In genomic region chr10:95414316-95415158, GRCm38 (mm10) we compare ENCODE assay signal across 9 mouse cellular contexts. TPM values are rescaled to one million over a fixed set of nuclear protein-coding genes. Genes with fewer than 3 reads are reported as not detected.
DNase-seq lines count a peak whose midpoint lies in the region; ATAC-seq and TF ChIP-seq lines count a peak whose summit lies in the region.
"Had no signal": no experiment of that assay in that cellular context is flagged by ENCODE, and none has a peak within 500 bp of the region (broad histone marks: within the 10 kb centered on the region; RNA-seq: fewer than 3 reads in every experiment).

No protein-coding gene starts in this region.

- DNase-seq in ovary, postnatal 36 days (ENCODE audit: low spot score): peak; percentile 53
- no peak for DNase-seq in ovary, postnatal 14 days (ENCODE audit: low spot score)
- peak; percentile 25 to 46 for DNase-seq in gastrocnemius, postnatal 4 days (ENCODE audit: low spot score in 2 of 2)
- peak; percentile 52 for DNase-seq in liver, embryonic 11.5 days (ENCODE audit: low spot score)
- DNase-seq in thymus, postnatal 36 days: peak; percentile 6 to 17

- no peak for TF ChIP-seq CTCF in cortical plate, adult 2 months (IDR thresholded peaks at IDR 0.05; ENCODE audit: extremely low read depth, insufficient read depth, low read length)
- peak; percentile 27; the same call in 1 of the 2 replicates for TF ChIP-seq CTCF in intestine, postnatal 0 days (IDR thresholded peaks at IDR 0.05; ENCODE audit: low read depth)

- H3K9ac ChIP-seq in intestine, postnatal 0 days (ENCODE audit: low read depth, low read length): peak overlapping the region; percentile 88
- H3K9ac ChIP-seq in liver, embryonic 11.5 days (ENCODE audit: low read depth, low read length): peak overlapping the region; percentile 85
- peak overlapping the region; percentile 84 for H3K9ac ChIP-seq in neural tube, embryonic 12.5 days

- no peaks in the 10 kb centered on the region for H3K4me1 ChIP-seq in cortical plate, adult 2 months (ENCODE audit: control insufficient read depth, insufficient read depth, low read length)
- H3K4me1 ChIP-seq in intestine, postnatal 0 days (replicated peaks; ENCODE audit: control insufficient read depth, insufficient read depth, low read length): no peaks in the 10 kb centered on the region
- peaks cover 15% of the 10 kb centered on the region for H3K4me1 ChIP-seq in liver, embryonic 11.5 days (replicated peaks; ENCODE audit: control insufficient read depth, insufficient read depth, low read length)
- H3K4me1 ChIP-seq in neural tube, embryonic 12.5 days: peaks cover 22% of the 10 kb centered on the region

- WGBS in intestine, postnatal 0 days: 2% methylated on average over 64 of the region's 65 CpGs
- WGBS in liver, embryonic 11.5 days: 1% methylated on average over 65 of the region's 65 CpGs
- WGBS in neural tube, embryonic 12.5 days: under 1% methylated on average over 65 of the region's 65 CpGs

- peak overlapping the region; percentile 93 for H3K4me2 ChIP-seq in intestine, postnatal 0 days (replicated peaks; ENCODE audit: low read depth)
- peak overlapping the region; percentile 99 for H3K4me2 ChIP-seq in liver, embryonic 11.5 days
- peak overlapping the region; percentile 96 for H3K4me2 ChIP-seq in neural tube, embryonic 12.5 days (replicated peaks)

- no peaks in the 10 kb centered on the region for H3K27me3 ChIP-seq in intestine, postnatal 0 days (replicated peaks; ENCODE audit: control insufficient read depth, insufficient read depth, low read length)
- H3K27me3 ChIP-seq in liver, embryonic 11.5 days (replicated peaks; ENCODE audit: control insufficient read depth, insufficient read depth, low read length): peaks cover 36% of the 10 kb centered on the region
- H3K27me3 ChIP-seq in neural tube, embryonic 12.5 days (replicated peaks): no peaks in the 10 kb centered on the region; the same call in 1 of the 2 replicates

- peak overlapping the region; percentile 49 for H3K4me3 ChIP-seq in cortical plate, adult 2 months (ENCODE audit: insufficient read depth, low read length)
- peak overlapping the region; percentile 71 for H3K4me3 ChIP-seq in intestine, postnatal 0 days (ENCODE audit: low read depth, low read length)
- H3K4me3 ChIP-seq in liver, embryonic 11.5 days (ENCODE audit: low read depth, low read length): peak overlapping the region; percentile 78
- peak overlapping the region; percentile 73 for H3K4me3 ChIP-seq in neural tube, embryonic 12.5 days

- H3K9me3 ChIP-seq in intestine, postnatal 0 days (ENCODE audit: control insufficient read depth): no peaks in the 10 kb centered on the region
- no peaks in the 10 kb centered on the region for H3K9me3 ChIP-seq in liver, embryonic 11.5 days (ENCODE audit: control insufficient read depth, low read length)
- H3K9me3 ChIP-seq in neural tube, embryonic 12.5 days: no peaks in the 10 kb centered on the region

- ATAC-seq in intestine, postnatal 0 days: no peak
- ATAC-seq in liver, embryonic 11.5 days (replicated peaks; ENCODE audit: low FRiP score): no peak
- 0 out of 2 replicates have a peak, but pooled peaks have one; percentile 11 for ATAC-seq in neural tube, embryonic 12.5 days (ENCODE audit: low FRiP score, low read depth)

- TF ChIP-seq POLR2A in cortical plate, adult 2 months (IDR thresholded peaks at IDR 0.05; ENCODE audit: extremely low read depth, insufficient read depth, low read length): no peak

- H3K36me3 ChIP-seq in intestine, postnatal 0 days (ENCODE audit: control insufficient read depth, insufficient read depth): 0 out of 2 replicates have a peak, but pooled peaks cover 4% of the 10 kb centered on the region
- H3K36me3 ChIP-seq in liver, embryonic 11.5 days (ENCODE audit: control insufficient read depth, insufficient read depth, low read length): no peaks in the 10 kb centered on the region
- peaks cover 6% of the 10 kb centered on the region; the same call in 1 of the 2 replicates for H3K36me3 ChIP-seq in neural tube, embryonic 12.5 days

- peak overlapping the region; percentile 43; the same call in 1 of the 2 replicates for H3K27ac ChIP-seq in cortical plate, adult 2 months (ENCODE audit: insufficient read depth, low read length)
- peak overlapping the region; percentile 94 for H3K27ac ChIP-seq in intestine, postnatal 0 days (ENCODE audit: low read depth, low read length)
- H3K27ac ChIP-seq in liver, embryonic 11.5 days (ENCODE audit: low read depth, low read length): no peak overlapping the region
- no peak overlapping the region for H3K27ac ChIP-seq in neural tube, embryonic 12.5 days
- H3K27ac ChIP-seq: macrophage had no signal

RNA-seq across cellular contexts. Expression of gene Socs2, which starts 2.4 kb away (rescaled TPM):
- 22.8 and 23.7 TPM in 2 replicates for polyA plus RNA-seq in cortical plate, adult 2 months (2012; rRNA removed)
- total RNA-seq in gastrocnemius, postnatal 4 days (2021): 10 to 100 TPM; 33.7 to 35.5 TPM
- polyA plus RNA-seq in intestine, postnatal 0 days (2015; fragmentation: Nextera tagmentation; extraction: Ambion mirVana): 158 and 160 TPM in 2 replicates
- polyA plus RNA-seq in liver, embryonic 11.5 days (2014; fragmentation: Nextera tagmentation; extraction: Ambion mirVana): 19.4 and 21.1 TPM in 2 replicates
- polyA plus RNA-seq in neural tube, embryonic 12.5 days (2016; fragmentation: Nextera tagmentation; extraction: Ambion mirVana): 97.8 and 97.9 TPM in 2 replicates

Comparison
In these comparisons a context has a peak if more than half of its experiments do, and no peak if none do; other contexts are left out.
1. H3K27ac ChIP-seq: peak in cortical plate, adult 2 months (single experiment) and intestine, postnatal 0 days (single experiment); none in liver, embryonic 11.5 days (single experiment) and neural tube, embryonic 12.5 days (single experiment).
2. Peak in every context shown above with its lines, with median percentiles within 50 percentile points of each other: H3K4me3 ChIP-seq, H3K4me2 ChIP-seq and H3K9ac ChIP-seq.